Mouse (Mus musculus) midbrain, embryonic 11.5 days (tissue): ENCODE measurements around the gene Ripk3. TPM values are rescaled to one million over a fixed set of nuclear protein-coding genes. Genes with fewer than 3 reads are reported as not detected.

Source experiments
- ATAC-seq: fragments of 200-750 bp; cut with Nextera tagmentation; 2 replicates; pipeline ENCODE4 v1.8.0; 2017; ENCODE audit warnings: moderate TSS enrichment, moderate library complexity; ENCODE audit not compliant: low FRiP score
- DNase-seq: peaks from one replicate; pipeline ENCODE4 v3.0.0; 2015; ENCODE audit warnings: low spot score; ENCODE audit errors: missing footprints
- H3K27ac ChIP-seq: fragments of 300-500 bp; sonication (generic); 2 replicates; pipeline ENCODE4 v1.5.1; 2014; ENCODE audit warnings: low read depth, low read length
- H3K27me3 ChIP-seq: fragments of 300-500 bp; sonication (generic); 2 replicates; pipeline ENCODE4 v1.6.1; 2014; ENCODE audit warnings: mild to moderate bottlenecking, low read length, moderate library complexity, mixed read lengths; ENCODE audit not compliant: control insufficient read depth, insufficient read depth
- H3K36me3 ChIP-seq: fragments of 300-500 bp; sonication (generic); 2 replicates; pipeline ENCODE4 v1.6.1; 2014; ENCODE audit warnings: mild to moderate bottlenecking, low read length, moderate library complexity, mixed read lengths; ENCODE audit not compliant: control insufficient read depth, insufficient read depth
- H3K4me1 ChIP-seq: fragments of 300-500 bp; sonication (generic); 2 replicates; pipeline ENCODE4 v1.6.1; 2014; ENCODE audit warnings: low read length; ENCODE audit not compliant: control insufficient read depth, insufficient read depth
- H3K4me2 ChIP-seq: fragments of 300-500 bp; sonication (generic); 2 replicates; pipeline ENCODE4 v1.6.1; 2014; ENCODE audit warnings: mild to moderate bottlenecking, moderate library complexity
- H3K4me3 ChIP-seq: fragments of 300-500 bp; sonication (generic); 2 replicates; pipeline ENCODE4 v1.5.1; 2014; ENCODE audit warnings: low read depth, low read length
- H3K9ac ChIP-seq: fragments of 300-500 bp; sonication (generic); 2 replicates; pipeline ENCODE4 v1.6.1; 2014; ENCODE audit warnings: low read length
- H3K9me3 ChIP-seq: fragments of 300-500 bp; sonication (generic); 2 replicates; pipeline ENCODE4 v1.6.1; 2016; ENCODE audit warnings: low read length; ENCODE audit not compliant: control insufficient read depth
- WGBS: fragments of 180-500 bp; shearing (Covaris S2); extraction: QIAGEN DNeasy Blood & Tissue Kit; methylation state at CpG from one replicate; pipeline ENCODE4 v1.1.7; 2014; 5-methylcytosine and 5-hydroxymethylcytosine counted together
- polyA plus RNA-seq: library from polyadenylated mRNA; unstranded; fragments of >200 nt; fragmentation: Nextera tagmentation; extraction: Ambion mirVana; gene quantifications from 2 replicates; pipeline ENCODE4 v1.2.1, GENCODE M21; 2014

Gene Ripk3
- polyA plus RNA-seq, 1 experiment from 2014 or later = 4.0 TPM

- Histone ChIP-seq H3K27me3 (no peaks in the 10 kb centered on the region), H3K36me3 (no peaks in the 10 kb centered on the region), H3K4me1 (no peaks in the 10 kb centered on the region), H3K4me2 (peak overlapping the region; percentile 52), H3K4me3 (peak overlapping the region; percentile 36), H3K27ac (no peak overlapping the region), H3K9ac (peak overlapping the region; percentile 44), H3K9me3 (no peaks in the 10 kb centered on the region)
- DNase-seq (peak; percentile 90), ATAC-seq (peak; percentile 75)
- WGBS = 21% methylated on average over 17 of the region's 17 CpGs
These were observed 26.7 kb upstream of the Ripk3 start for GRCm38 (mm10) chr14:55815310-55815751.

- Histone ChIP-seq H3K9ac (peak overlapping the region; percentile 44), H3K36me3 (no peaks in the 10 kb centered on the region), H3K27me3 (no peaks in the 10 kb centered on the region), H3K27ac (no peak overlapping the region), H3K4me3 (peak overlapping the region; percentile 36), H3K4me1 (no peaks in the 10 kb centered on the region), H3K9me3 (no peaks in the 10 kb centered on the region), H3K4me2 (peak overlapping the region; percentile 52)
- DNase-seq (peak; percentile 92), ATAC-seq (peak; percentile 78)
- 17% methylated on average over 16 of the region's 16 CpGs for WGBS
These were observed 26.2 kb upstream of the Ripk3 start for GRCm38 (mm10) chr14:55814885-55815284.

- H3K4me1 ChIP-seq = no peaks in the 10 kb centered on the region
- no peak overlapping the region for H3K27ac ChIP-seq
- WGBS = 88% methylated on average over 15 of the region's 15 CpGs
- no peak overlapping the region for H3K9ac ChIP-seq
- no peaks in the 10 kb centered on the region for H3K9me3 ChIP-seq
- H3K4me2 ChIP-seq = no peak overlapping the region
- ATAC-seq (no peak), DNase-seq (peak; percentile 59)
- no peak overlapping the region for H3K4me3 ChIP-seq
- H3K36me3 ChIP-seq = no peaks in the 10 kb centered on the region
- H3K27me3 ChIP-seq = no peaks in the 10 kb centered on the region
These were observed 6.9 kb upstream of the Ripk3 start for GRCm38 (mm10) chr14:55795380-55796163.

DNA sequence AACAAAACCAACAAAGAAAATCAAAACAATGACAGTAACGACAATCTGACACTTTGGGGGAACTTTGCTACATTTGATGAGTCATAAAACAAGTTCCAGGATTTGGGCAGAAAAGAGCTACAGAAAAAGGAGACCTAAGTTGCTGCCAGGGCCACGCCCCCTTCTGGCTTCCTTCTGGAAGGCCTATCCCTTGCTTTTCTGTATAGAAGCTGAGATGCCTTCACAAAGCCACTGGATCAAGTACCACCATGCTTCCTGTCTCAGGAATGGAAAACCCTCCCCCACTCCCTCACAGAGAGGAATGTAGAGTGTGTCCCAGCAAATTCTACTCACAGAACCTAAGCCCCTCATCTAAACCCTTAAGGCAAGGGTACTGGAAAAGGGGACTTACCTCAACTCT lies 5.3 kb upstream of the Ripk3 start:
- Histone ChIP-seq H3K4me3 (no peak overlapping the region), H3K36me3 (no peaks in the 10 kb centered on the region), H3K4me2 (no peak overlapping the region), H3K9ac (no peak overlapping the region), H3K27me3 (peaks cover 7% of the 10 kb centered on the region; the same call in 1 of the 2 replicates), H3K4me1 (no peaks in the 10 kb centered on the region), H3K9me3 (no peaks in the 10 kb centered on the region), H3K27ac (no peak overlapping the region)
- ATAC-seq = no peak
- WGBS = 78% methylated on average over 2 of the region's 2 CpGs
- peak; percentile 54 for DNase-seq

GRCm38 (mm10) chr14:55793461-55793860 lies 4.8 kb upstream of the Ripk3 start:
- H3K27me3 ChIP-seq = peaks cover 12% of the 10 kb centered on the region; the same call in 1 of the 2 replicates
- H3K9me3 ChIP-seq = no peaks in the 10 kb centered on the region
- H3K36me3 ChIP-seq = no peaks in the 10 kb centered on the region
- H3K4me1 ChIP-seq = peaks cover 1% of the 10 kb centered on the region
- peak; percentile 35 for DNase-seq
- H3K4me3 ChIP-seq = no peak overlapping the region
- 78% methylated on average over 2 of the region's 2 CpGs for WGBS
- H3K27ac ChIP-seq = no peak overlapping the region
- H3K9ac ChIP-seq = no peak overlapping the region
- no peak for ATAC-seq
- H3K4me2 ChIP-seq = no peak overlapping the region

DNA sequence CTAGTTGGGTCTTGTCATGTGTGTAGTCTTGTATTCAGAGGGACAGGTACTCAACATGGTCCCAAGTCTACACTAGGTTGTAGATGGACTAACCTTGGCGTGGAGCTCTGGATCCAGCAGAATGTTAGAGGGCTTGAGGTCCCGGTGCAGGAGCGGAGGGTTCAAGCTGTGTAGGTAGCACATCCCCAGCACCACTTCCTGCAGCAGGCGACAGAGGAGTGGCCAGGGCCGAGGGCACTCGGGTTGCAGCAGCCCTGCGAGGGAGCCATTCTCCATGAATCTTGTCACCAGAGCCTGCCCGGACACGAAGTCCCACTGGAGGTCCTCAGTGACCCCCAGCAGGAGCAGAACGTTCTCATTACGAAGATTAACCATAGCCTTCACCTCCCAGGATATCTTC lies 934 bp downstream of the Ripk3 start:
- Histone ChIP-seq H3K4me3 (no peak overlapping the region; the same call in 1 of the 2 replicates), H3K4me2 (peak overlapping the region; percentile 41; the same call in 1 of the 2 replicates), H3K36me3 (no peaks in the 10 kb centered on the region), H3K9me3 (no peaks in the 10 kb centered on the region), H3K4me1 (peaks cover 4% of the 10 kb centered on the region), H3K27ac (no peak overlapping the region), H3K9ac (no peak overlapping the region), H3K27me3 (peaks cover 59% of the 10 kb centered on the region)
- peak; percentile 81 for DNase-seq
- WGBS = 32% methylated on average over 11 of the region's 11 CpGs
- ATAC-seq = no peak

- Histone ChIP-seq H3K9me3 (no peaks in the 10 kb centered on the region), H3K27ac (no peak overlapping the region), H3K27me3 (peaks cover 73% of the 10 kb centered on the region), H3K36me3 (no peaks in the 10 kb centered on the region), H3K4me2 (no peak overlapping the region), H3K9ac (no peak overlapping the region), H3K4me3 (no peak overlapping the region), H3K4me1 (peaks cover 4% of the 10 kb centered on the region)
- DNase-seq = no peak
- ATAC-seq = no peak
- WGBS = 22% methylated on average over 6 of the region's 6 CpGs
These were observed 3.5 kb downstream of the Ripk3 start for GRCm38 (mm10) chr14:55785195-55785594.

- Histone ChIP-seq H3K27ac (no peak within 1 kb of the TSS), H3K4me2 (peak within 1 kb of the TSS; percentile 40), H3K36me3 (no peaks in the 10 kb centered on the region), H3K9me3 (no peaks in the 10 kb centered on the region), H3K4me1 (peaks cover 4% of the 10 kb centered on the region), H3K27me3 (peaks cover 65% of the 10 kb centered on the region), H3K4me3 (peak within 1 kb of the TSS; percentile 24), H3K9ac (no peak within 1 kb of the TSS)
- DNase-seq = no peak
- no peak for ATAC-seq
- WGBS = 2% methylated on average over 13 of the region's 13 CpGs
These were observed 4.8 kb downstream of the Ripk3 start, which contains the start of gene Adcy4 for GRCm38 (mm10) chr14:55783958-55784235. Gene Adcy4 (minus strand): TSS chr14:55784095.

DNA sequence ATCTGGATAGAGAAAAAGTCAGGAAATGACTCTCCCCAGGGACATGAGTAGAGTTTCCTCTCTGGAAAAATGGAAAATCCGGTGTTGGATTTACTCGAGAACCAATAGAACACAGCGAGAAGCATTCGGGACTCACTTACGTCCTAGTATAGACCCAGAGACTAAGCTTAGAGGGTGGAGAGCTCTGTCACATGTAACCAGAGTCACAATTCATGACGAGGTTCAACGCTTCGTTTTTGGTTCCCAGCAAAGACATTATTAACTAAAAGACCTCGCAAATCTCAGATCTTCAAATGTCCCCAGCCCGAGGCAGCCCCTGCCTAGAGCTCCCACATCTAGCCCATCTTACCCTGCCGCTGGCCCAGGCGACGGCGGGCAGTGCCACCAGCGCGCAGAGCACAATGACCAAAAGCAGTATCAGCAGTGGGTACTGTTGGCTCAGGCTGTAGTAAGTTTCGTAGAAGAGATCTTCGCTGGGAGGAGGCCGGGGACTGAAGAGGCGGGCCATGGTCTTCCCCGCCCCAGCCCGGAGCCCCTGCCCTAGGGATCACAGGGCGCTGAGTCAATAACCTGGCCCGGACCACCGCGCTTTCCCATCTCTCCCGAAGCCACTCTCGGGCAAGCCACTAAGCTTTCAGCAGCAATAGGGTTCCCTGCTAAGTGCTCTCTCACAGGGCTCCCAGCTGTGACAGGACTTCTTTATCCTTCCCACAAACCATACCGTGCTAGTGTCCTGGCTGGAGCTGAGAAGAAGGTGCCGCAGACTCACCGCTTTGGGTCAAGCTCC lies 5.3 kb downstream of the Ripk3 start:
- DNase-seq = peak; percentile 92
- Histone ChIP-seq H3K36me3 (no peaks in the 10 kb centered on the region), H3K9me3 (no peaks in the 10 kb centered on the region), H3K27ac (no peak overlapping the region), H3K4me1 (peaks cover 2% of the 10 kb centered on the region), H3K4me2 (peak overlapping the region; percentile 40), H3K27me3 (peaks cover 60% of the 10 kb centered on the region), H3K9ac (no peak overlapping the region), H3K4me3 (peak overlapping the region; percentile 24)
- no peak for ATAC-seq
- 1% methylated on average over 31 of the region's 31 CpGs for WGBS
